Mouse (Mus musculus) hindbrain, embryonic 11.5 days (tissue): ENCODE data around the gene Hexdc. TPM values are rescaled to one million over a fixed set of nuclear protein-coding genes. Genes with fewer than 3 reads are reported as not detected.
A peak's percentile ranks its signal among the peaks of the same experiment; 100 is the strongest.

Experiments used
- ATAC-seq: fragments of 200-750 bp; cut with Nextera tagmentation; 2 replicates; pipeline ENCODE4 v1.8.0; 2017; ENCODE audit warnings: mild to moderate bottlenecking, moderate TSS enrichment, moderate library complexity; ENCODE audit not compliant: low FRiP score
- DNase-seq: peaks from one replicate; pipeline ENCODE4 v3.0.0-alpha.2; 2015; ENCODE audit warnings: low spot score
- H3K27ac ChIP-seq: fragments of 300-500 bp; sonication (generic); 2 replicates; pipeline ENCODE4 v1.5.1; 2014; ENCODE audit warnings: mild to moderate bottlenecking, low read depth, low read length
- H3K27me3 ChIP-seq: fragments of 300-500 bp; sonication (generic); 2 replicates; pipeline ENCODE4 v1.6.1; 2014; ENCODE audit warnings: mild to moderate bottlenecking, low read length, moderate library complexity, mixed read lengths; ENCODE audit not compliant: control insufficient read depth, insufficient read depth
- H3K36me3 ChIP-seq: fragments of 300-500 bp; sonication (generic); 2 replicates; pipeline ENCODE4 v1.6.1; 2014; ENCODE audit warnings: mild to moderate bottlenecking, low read length, moderate library complexity, mixed read lengths; ENCODE audit not compliant: control insufficient read depth, insufficient read depth
- H3K4me1 ChIP-seq: fragments of 300-500 bp; sonication (generic); replicated peaks from 2 replicates; pipeline ENCODE4 v1.6.1; 2014; ENCODE audit warnings: low read length, mixed read lengths; ENCODE audit not compliant: control insufficient read depth, insufficient read depth
- H3K4me2 ChIP-seq: fragments of 300-500 bp; sonication (generic); replicated peaks from 2 replicates; pipeline ENCODE4 v1.6.1; 2014; ENCODE audit warnings: mild to moderate bottlenecking, low read depth, low read length
- H3K4me3 ChIP-seq: fragments of 300-500 bp; sonication (generic); 2 replicates; pipeline ENCODE4 v1.5.1; 2014; ENCODE audit warnings: low read depth, low read length
- H3K9ac ChIP-seq: fragments of 300-500 bp; sonication (generic); 2 replicates; pipeline ENCODE4 v1.6.1; 2014; ENCODE audit warnings: low read depth, low read length
- H3K9me3 ChIP-seq: fragments of 300-500 bp; sonication (generic); 2 replicates; pipeline ENCODE4 v1.6.1; 2016; ENCODE audit warnings: low read length; ENCODE audit not compliant: control insufficient read depth
- WGBS: fragments of 180-500 bp; shearing (Covaris S2); extraction: QIAGEN DNeasy Blood & Tissue Kit; methylation state at CpG from one replicate; pipeline ENCODE4 v1.1.7; 2014; 5-methylcytosine and 5-hydroxymethylcytosine counted together
- polyA plus RNA-seq: library from polyadenylated mRNA; unstranded; fragments of >200 nt; fragmentation: Nextera tagmentation; extraction: Ambion mirVana; gene quantifications from 2 replicates; pipeline ENCODE4 v1.2.1, GENCODE M21; 2014

Hexdc gene
- polyA plus RNA-seq, 1 experiment from 2014 or later = 7.0 TPM

DNA sequence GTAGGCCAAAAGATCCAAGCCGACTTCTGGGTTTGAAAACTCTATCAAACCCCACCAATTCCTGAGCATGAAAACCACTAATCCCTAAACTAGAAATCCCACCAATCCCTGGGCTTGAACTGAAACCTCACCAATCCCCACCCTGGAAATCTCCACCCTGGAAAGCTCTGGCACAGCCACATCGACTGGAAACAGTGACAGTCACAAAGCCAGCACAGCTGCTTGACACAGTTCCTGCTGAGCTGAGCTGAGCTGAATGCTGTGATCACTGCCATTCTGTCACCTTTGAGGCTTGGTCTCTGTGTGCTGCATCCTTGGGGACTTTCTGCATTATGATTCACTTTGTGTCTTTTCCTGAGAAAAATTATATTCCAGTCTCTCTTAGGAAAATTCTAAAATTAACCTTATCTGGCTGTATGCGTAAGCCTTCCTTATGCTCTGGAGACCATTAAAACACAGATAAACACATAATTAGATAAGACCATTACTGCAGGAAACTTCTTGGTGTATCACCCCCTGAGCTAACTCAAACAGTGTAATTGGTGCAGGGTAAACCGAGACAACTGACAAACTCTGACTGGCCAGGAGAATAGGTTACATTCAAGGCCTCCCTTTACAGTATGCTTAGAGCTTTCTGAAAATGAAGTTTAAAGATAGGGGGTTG, 27.5 kb downstream of the Hexdc start:
- Histone ChIP-seq H3K9me3 (no peaks in the 10 kb centered on the region), H3K27me3 (no peaks in the 10 kb centered on the region), H3K4me3 (no peak overlapping the region), H3K27ac (no peak overlapping the region), H3K9ac (no peak overlapping the region), H3K36me3 (no peaks in the 10 kb centered on the region; the same call in 1 of the 2 replicates), H3K4me2 (no peak overlapping the region), H3K4me1 (0 out of 2 replicates have a peak, but pooled peaks cover 2% of the 10 kb centered on the region)
- no peak for DNase-seq
- WGBS = 62% methylated on average over 4 of the region's 4 CpGs
- no peak for ATAC-seq

DNA sequence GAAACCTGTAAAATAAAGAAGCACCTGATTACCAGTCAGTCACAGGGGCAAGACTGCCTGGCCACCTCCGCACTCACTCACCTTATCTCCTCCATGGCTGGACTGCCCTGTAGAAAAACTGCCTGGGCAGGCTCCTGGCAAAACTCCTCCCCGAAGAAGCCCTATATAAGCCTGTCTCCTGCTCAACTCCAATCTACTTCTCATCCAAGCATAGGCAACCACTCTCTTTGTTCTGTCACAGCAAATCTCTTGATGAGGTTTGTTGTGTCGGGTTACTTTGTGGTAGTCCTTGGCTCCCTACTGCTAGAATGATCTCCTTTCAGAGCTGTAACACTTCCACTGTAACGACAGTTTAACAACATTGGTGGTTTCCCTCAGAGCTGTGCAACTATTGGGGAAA, 28.5 kb downstream of the Hexdc start:
- Histone ChIP-seq H3K4me1 (0 out of 2 replicates have a peak, but pooled peaks cover 2% of the 10 kb centered on the region), H3K4me3 (no peak overlapping the region), H3K4me2 (no peak overlapping the region), H3K27me3 (no peaks in the 10 kb centered on the region), H3K9ac (no peak overlapping the region), H3K27ac (no peak overlapping the region), H3K9me3 (no peaks in the 10 kb centered on the region), H3K36me3 (no peaks in the 10 kb centered on the region)
- WGBS = 40% methylated on average over 4 of the region's 4 CpGs
- DNase-seq (no peak), ATAC-seq (no peak)

- ATAC-seq = no peak
- H3K36me3 ChIP-seq = no peaks in the 10 kb centered on the region
- peak overlapping the region; percentile 60 for H3K4me3 ChIP-seq
These were observed 31.4 kb downstream of the Hexdc start for GRCm38 (mm10) chr11:121235475-121236238.

GRCm38 (mm10) chr11:121236564-121237344, 32.5 kb downstream of the Hexdc start, which contains the start of gene Narf:
Gene Narf (plus strand): TSS chr11:121237253.
- under 1% methylated on average over 50 of the region's 50 CpGs for WGBS
- Histone ChIP-seq H3K36me3 (no peaks in the 10 kb centered on the region), H3K4me1 (0 out of 2 replicates have a peak, but pooled peaks cover 2% of the 10 kb centered on the region), H3K4me3 (peak within 1 kb of the TSS; percentile 60), H3K27ac (peak within 1 kb of the TSS; percentile 98), H3K4me2 (peak within 1 kb of the TSS; percentile 61), H3K9me3 (no peaks in the 10 kb centered on the region), H3K9ac (peak within 1 kb of the TSS; percentile 86), H3K27me3 (no peaks in the 10 kb centered on the region)
- peak; percentile 100 for ATAC-seq
- DNase-seq = peak; percentile 98

More at GRCm38 (mm10) chr11:121235475-121236238, 31.4 kb downstream of the Hexdc start:
- 0 out of 2 replicates have a peak, but pooled peaks cover 2% of the 10 kb centered on the region for H3K4me1 ChIP-seq
- no peaks in the 10 kb centered on the region for H3K27me3 ChIP-seq
- H3K9ac ChIP-seq = peak overlapping the region; percentile 76; the same call in 1 of the 2 replicates
- H3K4me2 ChIP-seq = no peak overlapping the region; the same call in 1 of the 2 replicates
- WGBS = 29% methylated on average over 9 of the region's 9 CpGs
- H3K27ac ChIP-seq = peak overlapping the region; percentile 98
- DNase-seq = peak; percentile 49
- no peaks in the 10 kb centered on the region for H3K9me3 ChIP-seq

DNA sequence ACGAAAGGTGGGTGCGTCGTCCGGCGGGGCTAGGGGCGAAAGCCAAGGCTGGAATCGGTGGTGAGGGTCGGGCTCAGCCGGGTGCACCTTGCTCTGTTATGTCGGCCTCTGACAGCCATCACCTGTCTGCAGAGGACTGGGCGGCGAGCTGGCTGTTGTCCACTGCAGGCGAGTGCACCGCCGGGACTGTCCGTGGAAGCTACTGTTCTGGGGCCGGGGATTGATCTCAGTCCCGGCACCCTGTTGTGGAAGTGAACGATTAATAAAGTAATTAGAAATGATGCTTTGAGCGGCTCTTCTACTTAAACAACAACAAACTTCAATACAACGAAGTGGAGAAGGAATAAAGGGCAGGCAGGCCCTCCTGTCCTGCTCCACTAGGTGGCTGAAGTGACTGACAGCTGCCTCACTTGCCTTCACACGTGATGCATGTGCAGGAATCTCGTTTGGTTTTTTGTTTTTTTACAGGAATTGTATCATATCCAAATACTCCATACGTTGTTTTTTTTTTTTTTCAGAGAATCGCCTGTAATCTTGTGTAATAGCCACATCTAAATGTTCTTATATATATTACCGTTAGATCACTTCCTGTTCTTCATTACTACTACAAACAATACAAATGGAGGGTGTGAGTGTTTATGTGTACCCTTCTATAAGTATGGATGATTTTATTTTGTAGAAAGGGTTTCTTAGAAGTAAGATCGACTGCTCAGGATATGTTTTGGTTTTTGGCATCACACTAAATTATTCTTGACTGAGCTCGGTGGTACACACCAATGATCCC, 33.3 kb downstream of the Hexdc start:
- H3K27ac ChIP-seq = peak overlapping the region; percentile 98
- 6% methylated on average over 28 of the region's 28 CpGs for WGBS
- H3K9me3 ChIP-seq = no peaks in the 10 kb centered on the region
- H3K36me3 ChIP-seq = no peaks in the 10 kb centered on the region
- H3K4me1 ChIP-seq = 0 out of 2 replicates have a peak, but pooled peaks cover 2% of the 10 kb centered on the region
- H3K9ac ChIP-seq = peak overlapping the region; percentile 86
- DNase-seq (no peak), ATAC-seq (peak; percentile 73)
- H3K4me3 ChIP-seq = peak overlapping the region; percentile 60
- H3K27me3 ChIP-seq = no peaks in the 10 kb centered on the region
- H3K4me2 ChIP-seq = peak overlapping the region; percentile 54

- Histone ChIP-seq H3K9me3 (no peaks in the 10 kb centered on the region), H3K27ac (no peak overlapping the region), H3K27me3 (no peaks in the 10 kb centered on the region), H3K9ac (no peak overlapping the region), H3K4me1 (0 out of 2 replicates have a peak, but pooled peaks cover 2% of the 10 kb centered on the region), H3K4me3 (no peak overlapping the region), H3K4me2 (no peak overlapping the region), H3K36me3 (0 out of 2 replicates have a peak, but pooled peaks cover 2% of the 10 kb centered on the region)
- DNase-seq = no peak
- WGBS = 97% methylated on average over 2 of the region's 2 CpGs
- ATAC-seq = no peak
These were observed 35.4 kb downstream of the Hexdc start for GRCm38 (mm10) chr11:121239669-121240068.

GRCm38 (mm10) chr11:121250196-121250595, 46.0 kb downstream of the Hexdc start:
- H3K4me2 ChIP-seq = no peak overlapping the region
- no peaks in the 10 kb centered on the region for H3K4me1 ChIP-seq
- H3K36me3 ChIP-seq = peaks cover 14% of the 10 kb centered on the region
- H3K27me3 ChIP-seq = no peaks in the 10 kb centered on the region
- no peak overlapping the region for H3K27ac ChIP-seq
- H3K9ac ChIP-seq = no peak overlapping the region
- WGBS = 91% methylated on average over 8 of the region's 8 CpGs
- DNase-seq (no peak), ATAC-seq (no peak)
- H3K4me3 ChIP-seq = no peak overlapping the region
- H3K9me3 ChIP-seq = no peaks in the 10 kb centered on the region
